Mouse (Mus musculus): Measurements from ENCODE around the gene Gm30191.
A peak's percentile ranks its signal among the peaks of the same experiment; 100 is the strongest.

DNA sequence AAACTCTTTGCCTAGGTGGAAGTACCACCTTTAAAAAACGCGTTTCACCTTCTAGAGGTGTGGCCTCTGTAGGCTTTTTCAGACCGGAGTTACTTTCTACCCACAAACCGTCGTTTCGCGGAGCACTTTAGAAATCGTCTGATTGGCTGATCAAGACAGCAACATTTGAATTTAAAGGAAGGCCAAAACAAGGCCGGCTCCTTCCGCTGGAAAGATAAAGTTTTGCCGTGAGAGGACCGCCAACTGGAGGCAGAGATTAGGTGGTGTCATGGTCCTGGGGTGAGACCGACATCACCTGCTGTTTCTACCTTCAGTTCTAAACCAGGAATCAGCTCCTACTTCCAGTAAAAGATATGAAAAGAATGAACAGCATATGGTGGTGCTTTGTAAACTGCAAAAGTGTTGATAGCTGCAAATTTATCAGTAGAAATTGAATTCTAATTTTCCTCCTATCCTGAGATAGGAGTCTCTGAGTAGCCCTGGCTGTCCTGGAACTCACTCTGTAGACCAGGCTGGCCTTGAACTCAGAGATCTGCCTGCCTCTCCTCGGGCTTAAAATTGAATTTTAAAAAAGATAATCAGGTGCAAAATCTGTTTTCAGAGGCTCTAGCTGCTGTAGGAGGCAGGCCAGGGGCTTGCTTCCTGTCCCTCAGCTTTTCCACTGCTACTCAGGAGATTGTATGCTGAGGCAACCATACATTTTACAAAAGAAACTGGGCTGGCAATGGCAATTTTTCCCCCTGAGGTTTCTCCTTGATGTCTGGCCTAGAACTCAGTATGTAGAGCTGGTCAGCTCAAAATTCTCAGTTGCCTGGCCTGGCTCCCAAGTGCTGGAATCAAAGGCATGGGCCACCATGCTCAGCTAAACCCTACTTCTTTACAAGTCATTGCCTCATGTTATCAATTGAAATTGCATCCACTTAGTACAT, 26.9 kb downstream of the Gm30191 start:
- no peak for TF ChIP-seq CTCF (IDR thresholded peaks at IDR 0.05; ENCODE audit: low read depth)
- peak; percentile 76 for TF ChIP-seq EP300 (IDR thresholded peaks at IDR 0.05; ENCODE audit: low read depth)

Measured in liver, embryonic 14.5 days (tissue).